Mouse (Mus musculus): ENCODE data around the gene Bud31. TPM values are rescaled to one million over a fixed set of nuclear protein-coding genes. Genes with fewer than 3 reads are reported as not detected.
A peak's percentile ranks its signal among the peaks of the same experiment; 100 is the strongest.

The Bud31 gene
- polyA plus RNA-seq, 1 experiment from 2014 or later: 243 TPM

DNA sequence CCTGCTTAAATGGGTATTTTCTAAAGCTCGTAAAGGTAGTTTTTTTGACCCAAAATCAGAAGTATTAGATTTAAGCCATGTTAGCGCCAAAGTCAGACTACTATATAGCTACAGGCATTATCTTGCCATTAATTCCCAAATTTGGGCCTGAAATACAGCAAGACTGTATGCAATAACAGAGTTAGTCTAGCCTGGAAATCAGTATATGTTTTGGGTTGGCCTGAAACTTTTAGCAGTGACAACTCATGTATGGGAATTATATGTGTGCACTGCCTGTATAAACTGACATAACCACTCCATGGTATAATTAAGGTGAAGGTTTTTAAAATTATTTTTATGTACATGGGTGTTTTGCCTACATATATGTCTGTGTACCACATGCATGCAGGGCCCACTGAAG is 51.8 kb downstream of the Bud31 start, which contains the start of gene Atp5j2:
Atp5j2 (minus strand) TSS at position 101 of the 400 bp plus-strand sequence.
- 90% methylated on average over 2 of the region's 2 CpGs for WGBS
- H3K9me3 ChIP-seq (ENCODE audit: control insufficient read depth, low read length): no peaks in the 10 kb centered on the region
- peaks cover 11% of the 10 kb centered on the region; the same call in 1 of the 2 replicates for H3K36me3 ChIP-seq (ENCODE audit: control insufficient read depth, insufficient read depth, low read length)
- peak within 1 kb of the TSS; percentile 78 for H3K4me3 ChIP-seq (ENCODE audit: low read depth, low read length)
- H3K4me1 ChIP-seq (replicated peaks; ENCODE audit: control insufficient read depth, insufficient read depth, low read length): peaks cover 19% of the 10 kb centered on the region
- peak within 1 kb of the TSS; percentile 57 for H3K27ac ChIP-seq (ENCODE audit: low read depth, low read length)
- ATAC-seq (replicated peaks; ENCODE audit: low FRiP score) (no peak), DNase-seq (ENCODE audit: low spot score) (no peak)
- peak within 1 kb of the TSS; percentile 97 for H3K4me2 ChIP-seq
- H3K27me3 ChIP-seq (replicated peaks; ENCODE audit: control insufficient read depth, insufficient read depth, low read length): no peaks in the 10 kb centered on the region
- peak within 1 kb of the TSS; percentile 78 for H3K9ac ChIP-seq (ENCODE audit: low read depth, low read length)

Other genes starting within 250 kb of the Bud31 start
- gene Smurf1, start 174.5 kb upstream of the Bud31 start, polyA plus RNA-seq (2014; fragmentation: Nextera tagmentation; extraction: Ambion mirVana): 8.6 and 9.2 TPM in 2 replicates
- gene Gm4871, start 107.6 kb upstream of the Bud31 start, polyA plus RNA-seq (2014; fragmentation: Nextera tagmentation; extraction: Ambion mirVana): not detected in 2 replicates
- not detected in 2 replicates for gene 1700018F24Rik, start 97.4 kb upstream of the Bud31 start, polyA plus RNA-seq (2014; fragmentation: Nextera tagmentation; extraction: Ambion mirVana)
- 114 TPM in 2 replicates for gene Arpc1a, start 56.5 kb upstream of the Bud31 start, polyA plus RNA-seq (2014; fragmentation: Nextera tagmentation; extraction: Ambion mirVana)
- 0.06 and 0.27 TPM in 2 replicates for gene Kpna7, start 56.3 kb upstream of the Bud31 start, polyA plus RNA-seq (2014; fragmentation: Nextera tagmentation; extraction: Ambion mirVana)
- gene Arpc1b, start 26.1 kb upstream of the Bud31 start, polyA plus RNA-seq (2014; fragmentation: Nextera tagmentation; extraction: Ambion mirVana): 190 and 209 TPM in 2 replicates
- 104 and 122 TPM in 2 replicates for gene Pdap1, start 124 bp upstream of the Bud31 start, polyA plus RNA-seq (2014; fragmentation: Nextera tagmentation; extraction: Ambion mirVana)
- gene Ptcd1, start 26.7 kb downstream of the Bud31 start, polyA plus RNA-seq (2014; fragmentation: Nextera tagmentation; extraction: Ambion mirVana): 15.7 and 17.6 TPM in 2 replicates
- 38.6 and 44.1 TPM in 2 replicates for gene Cpsf4, start 26.9 kb downstream of the Bud31 start, polyA plus RNA-seq (2014; fragmentation: Nextera tagmentation; extraction: Ambion mirVana)
- 528 and 573 TPM in 2 replicates for gene Atp5j2, start 51.7 kb downstream of the Bud31 start, polyA plus RNA-seq (2014; fragmentation: Nextera tagmentation; extraction: Ambion mirVana)
- gene Zkscan14, start 61.5 kb downstream of the Bud31 start, polyA plus RNA-seq (2014; fragmentation: Nextera tagmentation; extraction: Ambion mirVana): 5.9 and 7.3 TPM in 2 replicates
- gene Zkscan5, start 64.2 kb downstream of the Bud31 start, polyA plus RNA-seq (2014; fragmentation: Nextera tagmentation; extraction: Ambion mirVana): 10.3 TPM in 2 replicates
- 33.2 and 36.4 TPM in 2 replicates for gene Zfp655, start 91.4 kb downstream of the Bud31 start, polyA plus RNA-seq (2014; fragmentation: Nextera tagmentation; extraction: Ambion mirVana)
- 0.48 TPM in 2 replicates for gene Zscan25, start 140.1 kb downstream of the Bud31 start, polyA plus RNA-seq (2014; fragmentation: Nextera tagmentation; extraction: Ambion mirVana)
- gene Cyp3a57, start 204.9 kb downstream of the Bud31 start, polyA plus RNA-seq (2014; fragmentation: Nextera tagmentation; extraction: Ambion mirVana): not detected in 2 replicates